Mouse (Mus musculus): ENCODE results near the gene Mpo. TPM values are rescaled to one million over a fixed set of nuclear protein-coding genes. Genes with fewer than 3 reads are reported as not detected.

The Mpo gene
- total RNA-seq (2014; rRNA removed) (0.19 TPM in 1 of 2 replicates, not detected in the other), polyA plus RNA-seq (2015; fragmentation: Nextera tagmentation; extraction: Ambion mirVana) (0.20 TPM in 1 of 2 replicates, not detected in the other)

- Histone ChIP-seq H3K9ac (replicated peaks; ENCODE audit: low read length, poor library complexity, severe bottlenecking) (no peak within 1 kb of the TSS), H3K27me3 (ENCODE audit: insufficient read depth, low read length) (no peaks in the 10 kb centered on the region), H3K9me3 (ENCODE audit: low read length) (no peaks in the 10 kb centered on the region), H3K4me1 (ENCODE audit: insufficient read depth, low read length) (0 out of 2 replicates have a peak, but pooled peaks cover 2% of the 10 kb centered on the region), H3K36me3 (ENCODE audit: insufficient read depth, low read length) (no peaks in the 10 kb centered on the region), H3K4me2 (ENCODE audit: low read depth, low read length, poor library complexity, severe bottlenecking) (no peak within 1 kb of the TSS), H3K27ac (ENCODE audit: low read depth, low read length) (no peak within 1 kb of the TSS), H3K4me3 (ENCODE audit: low read depth, low read length) (no peak within 1 kb of the TSS)
- ATAC-seq (ENCODE audit: low FRiP score) (no peak), DNase-seq (ENCODE audit: low spot score) (no peak)
- WGBS, result 74% methylated on average over 3 of the region's 3 CpGs
- no peak for TF ChIP-seq CTCF (IDR thresholded peaks at IDR 0.05)
Observed at GRCm38 (mm10) chr11:87793460-87793859, at the start of gene Mpo. Gene Mpo, plus strand, starts transcription at chr11:87793581.

- Histone ChIP-seq H3K36me3 (ENCODE audit: insufficient read depth, low read length) (peaks cover 35% of the 10 kb centered on the region), H3K27ac (ENCODE audit: low read depth, low read length) (no peak overlapping the region), H3K4me2 (ENCODE audit: low read depth, low read length, poor library complexity, severe bottlenecking) (no peak overlapping the region), H3K9ac (replicated peaks; ENCODE audit: low read length, poor library complexity, severe bottlenecking) (no peak overlapping the region), H3K4me1 (ENCODE audit: insufficient read depth, low read length) (no peaks in the 10 kb centered on the region), H3K9me3 (ENCODE audit: low read length) (no peaks in the 10 kb centered on the region), H3K4me3 (ENCODE audit: low read depth, low read length) (no peak overlapping the region), H3K27me3 (ENCODE audit: insufficient read depth, low read length) (no peaks in the 10 kb centered on the region)
- 95% methylated on average over 3 of the region's 3 CpGs for WGBS
- ATAC-seq (ENCODE audit: low FRiP score), result no peak
- no peak for TF ChIP-seq CTCF (IDR thresholded peaks at IDR 0.05)
- DNase-seq (ENCODE audit: low spot score), result no peak
Observed at GRCm38 (mm10) chr11:87743691-87744090, 49.7 kb upstream of the Mpo start.

- H3K4me3 ChIP-seq (ENCODE audit: low read depth, low read length), result no peak overlapping the region
- H3K9ac ChIP-seq (replicated peaks; ENCODE audit: low read length, poor library complexity, severe bottlenecking), result no peak overlapping the region
- no peak for ATAC-seq (ENCODE audit: low FRiP score)
- no peaks in the 10 kb centered on the region for H3K4me1 ChIP-seq (ENCODE audit: insufficient read depth, low read length)
- 92% methylated on average over 4 of the region's 4 CpGs for WGBS
- no peak for TF ChIP-seq CTCF (IDR thresholded peaks at IDR 0.05)
- no peak for DNase-seq (ENCODE audit: low spot score)
- peaks cover 30% of the 10 kb centered on the region for H3K36me3 ChIP-seq (ENCODE audit: insufficient read depth, low read length)
- no peaks in the 10 kb centered on the region for H3K27me3 ChIP-seq (ENCODE audit: insufficient read depth, low read length)
- H3K27ac ChIP-seq (ENCODE audit: low read depth, low read length), result no peak overlapping the region
- H3K4me2 ChIP-seq (ENCODE audit: low read depth, low read length, poor library complexity, severe bottlenecking), result no peak overlapping the region
- H3K9me3 ChIP-seq (ENCODE audit: low read length), result no peaks in the 10 kb centered on the region
Observed at GRCm38 (mm10) chr11:87744964-87745363, 48.4 kb upstream of the Mpo start.

- no peak overlapping the region for H3K27ac ChIP-seq (ENCODE audit: low read depth, low read length)
- 80% methylated on average over 9 of the region's 9 CpGs for WGBS
- no peaks in the 10 kb centered on the region for H3K27me3 ChIP-seq (ENCODE audit: insufficient read depth, low read length)
- peaks cover 26% of the 10 kb centered on the region for H3K36me3 ChIP-seq (ENCODE audit: insufficient read depth, low read length)
- H3K9ac ChIP-seq (replicated peaks; ENCODE audit: low read length, poor library complexity, severe bottlenecking), result no peak overlapping the region
- TF ChIP-seq CTCF (IDR thresholded peaks at IDR 0.05), result no peak
- no peak overlapping the region for H3K4me2 ChIP-seq (ENCODE audit: low read depth, low read length, poor library complexity, severe bottlenecking)
- no peaks in the 10 kb centered on the region for H3K4me1 ChIP-seq (ENCODE audit: insufficient read depth, low read length)
- no peak for ATAC-seq (ENCODE audit: low FRiP score)
- H3K9me3 ChIP-seq (ENCODE audit: low read length), result no peaks in the 10 kb centered on the region
- no peak overlapping the region for H3K4me3 ChIP-seq (ENCODE audit: low read depth, low read length)
- DNase-seq (ENCODE audit: low spot score), result no peak
Observed at GRCm38 (mm10) chr11:87745632-87746555, 47.5 kb upstream of the Mpo start.

GRCm38 (mm10) chr11:87747312-87747711 is 46.1 kb upstream of the Mpo start:
- 88% methylated on average over 5 of the region's 5 CpGs for WGBS
- Histone ChIP-seq H3K4me1 (ENCODE audit: insufficient read depth, low read length) (no peaks in the 10 kb centered on the region), H3K36me3 (ENCODE audit: insufficient read depth, low read length) (peaks cover 18% of the 10 kb centered on the region), H3K4me2 (ENCODE audit: low read depth, low read length, poor library complexity, severe bottlenecking) (no peak overlapping the region), H3K4me3 (ENCODE audit: low read depth, low read length) (no peak overlapping the region), H3K27ac (ENCODE audit: low read depth, low read length) (no peak overlapping the region), H3K9ac (replicated peaks; ENCODE audit: low read length, poor library complexity, severe bottlenecking) (no peak overlapping the region), H3K9me3 (ENCODE audit: low read length) (no peaks in the 10 kb centered on the region), H3K27me3 (ENCODE audit: insufficient read depth, low read length) (no peaks in the 10 kb centered on the region)
- DNase-seq (ENCODE audit: low spot score), result no peak
- ATAC-seq (ENCODE audit: low FRiP score), result no peak
- TF ChIP-seq CTCF (IDR thresholded peaks at IDR 0.05), result no peak

- no peak overlapping the region for H3K4me2 ChIP-seq (ENCODE audit: low read depth, low read length, poor library complexity, severe bottlenecking)
- H3K4me1 ChIP-seq (ENCODE audit: insufficient read depth, low read length), result no peaks in the 10 kb centered on the region
- WGBS, result 91% methylated on average over 7 of the region's 7 CpGs
- no peak overlapping the region for H3K4me3 ChIP-seq (ENCODE audit: low read depth, low read length)
- TF ChIP-seq CTCF (IDR thresholded peaks at IDR 0.05), result no peak
- no peaks in the 10 kb centered on the region for H3K9me3 ChIP-seq (ENCODE audit: low read length)
- no peak overlapping the region for H3K9ac ChIP-seq (replicated peaks; ENCODE audit: low read length, poor library complexity, severe bottlenecking)
- ATAC-seq (ENCODE audit: low FRiP score), result no peak
- peaks cover 14% of the 10 kb centered on the region for H3K36me3 ChIP-seq (ENCODE audit: insufficient read depth, low read length)
- no peak overlapping the region for H3K27ac ChIP-seq (ENCODE audit: low read depth, low read length)
- no peaks in the 10 kb centered on the region for H3K27me3 ChIP-seq (ENCODE audit: insufficient read depth, low read length)
- no peak for DNase-seq (ENCODE audit: low spot score)
Observed at GRCm38 (mm10) chr11:87747716-87748115, 45.7 kb upstream of the Mpo start.
